Mouse (Mus musculus) intestine, postnatal 0 days (tissue): ENCODE measurements around the gene Sigmar1. TPM values are rescaled to one million over a fixed set of nuclear protein-coding genes. Genes with fewer than 3 reads are reported as not detected.

Experiments used
- ATAC-seq: fragments of 200-750 bp; cut with Nextera tagmentation; 2 replicates; pipeline ENCODE4 v1.8.0; 2017; ENCODE audit warnings: mild to moderate bottlenecking, moderate TSS enrichment, moderate library complexity
- H3K27ac ChIP-seq: fragments of 300-500 bp; sonication (generic); 2 replicates; pipeline ENCODE4 v1.5.1; 2014; ENCODE audit warnings: mild to moderate bottlenecking, low read depth, low read length, moderate library complexity
- H3K27me3 ChIP-seq: fragments of 300-500 bp; sonication (generic); replicated peaks from 2 replicates; pipeline ENCODE4 v1.6.1; 2014; ENCODE audit warnings: low read length, mixed read lengths; ENCODE audit not compliant: control insufficient read depth, insufficient read depth
- H3K36me3 ChIP-seq: fragments of 300-500 bp; sonication (generic); 2 replicates; pipeline ENCODE4 v1.6.1; 2014; ENCODE audit warnings: mild to moderate bottlenecking, moderate library complexity; ENCODE audit not compliant: control insufficient read depth, insufficient read depth
- H3K4me1 ChIP-seq: fragments of 300-500 bp; sonication (generic); replicated peaks from 2 replicates; pipeline ENCODE4 v1.6.1; 2014; ENCODE audit warnings: antibody characterized with exemption, low read length, mixed read lengths; ENCODE audit not compliant: control insufficient read depth, insufficient read depth
- H3K4me2 ChIP-seq: fragments of 300-500 bp; sonication (generic); replicated peaks from 2 replicates; pipeline ENCODE4 v1.6.1; 2014; ENCODE audit warnings: low read depth, mild to moderate bottlenecking, moderate library complexity
- H3K4me3 ChIP-seq: fragments of 300-500 bp; sonication (generic); 2 replicates; pipeline ENCODE4 v1.5.1; 2014; ENCODE audit warnings: low read depth, low read length
- H3K9ac ChIP-seq: fragments of 300-500 bp; sonication (generic); 2 replicates; pipeline ENCODE4 v1.6.1; 2014; ENCODE audit warnings: mild to moderate bottlenecking, low read depth, low read length
- H3K9me3 ChIP-seq: fragments of 300-500 bp; sonication (generic); 2 replicates; pipeline ENCODE4 v1.6.1; 2016; ENCODE audit warnings: mixed run types; ENCODE audit not compliant: control insufficient read depth
- CTCF ChIP-seq: sonication (generic); IDR thresholded peaks from 2 replicates; pipeline ENCODE4 v1.5.1; 2016; ENCODE audit warnings: low read depth, mild to moderate bottlenecking, control low read depth, antibody characterized with exemption, moderate library complexity
- WGBS: fragments of 180-500 bp; shearing (Covaris S2); extraction: QIAGEN DNeasy Blood & Tissue Kit; methylation state at CpG from one replicate; pipeline ENCODE4 v1.1.7; 2014; 5-methylcytosine and 5-hydroxymethylcytosine counted together
- polyA plus RNA-seq: library from polyadenylated mRNA; unstranded; fragments of >200 nt; fragmentation: Nextera tagmentation; extraction: Ambion mirVana; gene quantifications from 2 replicates; pipeline ENCODE4 v1.2.1, GENCODE M21; 2015

The Sigmar1 gene
- polyA plus RNA-seq, 1 experiment from 2014 or later = 50.6 TPM

DNA sequence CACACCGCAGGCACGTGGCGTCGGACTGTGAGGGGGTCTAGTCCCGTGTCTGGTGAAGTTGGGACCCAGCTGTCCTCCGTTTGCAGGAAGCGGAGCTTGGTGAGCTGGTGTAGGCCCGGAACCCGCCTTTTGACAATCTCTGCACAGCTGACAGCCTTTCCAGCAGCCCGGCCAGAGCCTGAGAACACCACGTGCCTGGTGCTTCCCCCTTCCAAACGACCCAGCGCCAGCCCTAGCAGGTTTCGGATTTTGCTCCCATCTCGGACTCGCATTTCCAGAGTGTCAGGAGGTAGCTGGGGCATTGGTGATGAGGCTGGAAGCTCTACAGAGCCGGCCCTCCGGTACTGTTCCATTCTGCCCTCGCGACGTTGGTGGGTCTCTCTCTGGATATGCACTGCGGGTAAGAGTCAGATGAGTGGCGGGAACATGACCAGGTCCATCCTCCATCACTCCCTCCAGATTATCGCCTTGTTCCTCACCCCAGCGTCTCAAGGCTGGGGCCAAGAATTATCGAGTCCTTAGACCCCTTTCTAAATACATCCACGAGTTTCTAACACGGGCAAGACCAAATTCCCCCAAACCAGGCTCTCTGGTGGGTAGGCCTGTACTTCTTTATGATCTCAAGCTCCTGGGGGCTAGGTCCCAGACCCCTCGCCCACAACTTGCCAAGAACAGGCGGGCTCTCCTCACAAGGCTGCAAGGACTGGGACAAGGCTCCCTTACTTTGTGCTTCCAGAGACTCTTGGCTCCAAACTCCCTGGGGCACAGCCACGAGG, 43.3 kb downstream of the Sigmar1 start:
- H3K36me3 ChIP-seq = peaks cover 15% of the 10 kb centered on the region
- H3K4me3 ChIP-seq = peak overlapping the region; percentile 85
- no peak for TF ChIP-seq CTCF
- no peaks in the 10 kb centered on the region for H3K9me3 ChIP-seq
- peak; percentile 6; the same call in 1 of the 2 replicates for ATAC-seq
- peak overlapping the region; percentile 67 for H3K4me2 ChIP-seq
- H3K4me1 ChIP-seq = peaks cover 4% of the 10 kb centered on the region; the same call in 1 of the 2 replicates
- H3K27me3 ChIP-seq = no peaks in the 10 kb centered on the region
- peak overlapping the region; percentile 82 for H3K9ac ChIP-seq
- 37% methylated on average over 31 of the region's 31 CpGs for WGBS
- H3K27ac ChIP-seq = peak overlapping the region; percentile 61; the same call in 1 of the 2 replicates

DNA sequence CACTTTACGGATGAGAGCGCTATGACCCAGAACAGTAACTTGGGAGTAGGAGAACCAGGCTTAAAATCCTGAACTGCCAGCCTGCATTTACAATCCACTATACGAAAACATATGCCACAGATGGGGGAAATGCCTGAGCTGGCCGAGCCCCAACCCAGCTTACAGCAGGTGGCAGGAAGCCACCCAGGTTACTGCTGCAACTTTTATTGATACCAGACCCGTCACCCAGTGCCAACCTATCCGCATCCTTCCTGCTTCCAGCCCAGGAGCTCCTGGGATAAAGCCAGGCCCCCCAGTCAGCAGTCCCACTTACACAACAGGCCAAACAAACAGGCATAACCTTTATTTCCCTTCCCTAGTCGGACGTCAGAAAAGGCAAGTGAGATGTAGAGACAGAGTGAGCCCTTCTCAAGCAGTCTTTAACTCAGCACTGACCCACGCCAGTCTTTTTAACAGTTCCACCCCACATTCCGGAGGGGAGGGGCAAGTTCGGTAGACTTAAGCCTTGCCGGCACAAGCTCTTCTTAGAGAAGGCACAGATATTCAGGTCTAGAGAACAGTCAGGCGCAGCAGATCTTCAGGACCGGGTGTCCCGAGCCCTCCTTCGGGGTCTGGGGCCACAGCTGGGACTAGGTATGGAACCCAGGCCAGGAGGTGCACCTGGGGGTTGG, 44.1 kb downstream of the Sigmar1 start:
- no peak for TF ChIP-seq CTCF
- 70% methylated on average over 16 of the region's 16 CpGs for WGBS
- peak overlapping the region; percentile 82 for H3K9ac ChIP-seq
- ATAC-seq = no peak
- H3K4me2 ChIP-seq = peak overlapping the region; percentile 67
- peak overlapping the region; percentile 85 for H3K4me3 ChIP-seq
- H3K4me1 ChIP-seq = peaks cover 4% of the 10 kb centered on the region; the same call in 1 of the 2 replicates
- H3K9me3 ChIP-seq = no peaks in the 10 kb centered on the region
- no peaks in the 10 kb centered on the region for H3K27me3 ChIP-seq
- H3K27ac ChIP-seq = no peak overlapping the region
- peaks cover 9% of the 10 kb centered on the region for H3K36me3 ChIP-seq

DNA sequence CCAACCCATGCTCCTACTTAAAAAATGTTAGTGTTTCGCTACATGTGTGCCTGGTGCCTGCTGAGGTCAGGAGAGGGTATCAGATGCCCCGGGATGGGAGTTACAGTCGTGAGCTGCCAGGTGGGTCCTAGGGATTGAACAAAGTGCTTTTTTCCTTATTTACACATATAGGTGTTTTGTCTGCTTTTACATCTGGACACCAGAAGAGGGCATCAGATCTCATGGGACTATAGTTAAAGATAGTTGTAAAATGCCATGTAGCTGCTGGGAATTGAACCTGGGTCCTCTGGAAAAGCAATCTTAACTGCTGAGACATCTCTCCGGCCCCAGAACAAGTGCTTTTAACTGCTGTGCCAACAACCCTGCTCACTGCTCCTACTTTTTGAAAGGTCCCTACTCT, 45.7 kb downstream of the Sigmar1 start:
- H3K4me1 ChIP-seq = peaks cover 4% of the 10 kb centered on the region; the same call in 1 of the 2 replicates
- TF ChIP-seq CTCF = peak; percentile 47
- no peaks in the 10 kb centered on the region for H3K36me3 ChIP-seq
- 64% methylated on average over 4 of the region's 4 CpGs for WGBS
- H3K4me3 ChIP-seq = no peak overlapping the region
- H3K27me3 ChIP-seq = no peaks in the 10 kb centered on the region
- H3K4me2 ChIP-seq = no peak overlapping the region
- ATAC-seq = no peak
- no peaks in the 10 kb centered on the region for H3K9me3 ChIP-seq
- H3K9ac ChIP-seq = no peak overlapping the region
- no peak overlapping the region for H3K27ac ChIP-seq

DNA sequence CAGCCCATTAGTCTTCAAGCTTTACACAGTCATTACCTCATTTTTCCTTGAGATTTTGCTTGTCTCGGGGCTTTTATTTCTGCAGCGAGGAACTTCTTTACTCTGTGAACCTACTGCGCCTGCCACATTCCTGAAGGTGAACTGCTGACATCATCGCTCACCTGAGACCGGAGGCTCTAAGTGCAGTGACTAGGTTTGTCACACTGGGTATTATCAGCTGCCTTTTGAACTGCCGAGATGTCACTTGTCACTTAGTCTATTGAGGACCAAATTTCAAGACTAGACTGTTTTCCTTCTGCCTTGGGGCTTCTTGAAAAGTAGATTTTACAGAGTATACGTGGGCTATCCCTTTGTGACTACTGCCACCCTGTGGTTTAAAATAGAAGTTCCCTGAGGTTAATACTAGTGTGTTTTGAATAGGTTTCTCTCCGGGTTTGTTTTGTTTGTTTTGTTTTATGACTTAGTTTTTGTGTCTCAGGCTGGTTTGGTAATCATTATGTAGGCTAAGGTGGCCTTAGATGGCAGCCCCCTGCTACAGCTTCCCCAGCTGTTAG, 47.7 kb downstream of the Sigmar1 start:
- Histone ChIP-seq H3K27ac (no peak overlapping the region; the same call in none of the 2 replicates), H3K27me3 (no peaks in the 10 kb centered on the region), H3K9ac (no peak overlapping the region), H3K4me2 (peak overlapping the region; percentile 43), H3K9me3 (no peaks in the 10 kb centered on the region), H3K4me3 (no peak overlapping the region), H3K4me1 (peaks cover 4% of the 10 kb centered on the region; the same call in 1 of the 2 replicates), H3K36me3 (no peaks in the 10 kb centered on the region)
- peak; percentile 79 for TF ChIP-seq CTCF
- WGBS = 21% methylated on average over 8 of the region's 8 CpGs
- ATAC-seq = peak; percentile 68

DNA sequence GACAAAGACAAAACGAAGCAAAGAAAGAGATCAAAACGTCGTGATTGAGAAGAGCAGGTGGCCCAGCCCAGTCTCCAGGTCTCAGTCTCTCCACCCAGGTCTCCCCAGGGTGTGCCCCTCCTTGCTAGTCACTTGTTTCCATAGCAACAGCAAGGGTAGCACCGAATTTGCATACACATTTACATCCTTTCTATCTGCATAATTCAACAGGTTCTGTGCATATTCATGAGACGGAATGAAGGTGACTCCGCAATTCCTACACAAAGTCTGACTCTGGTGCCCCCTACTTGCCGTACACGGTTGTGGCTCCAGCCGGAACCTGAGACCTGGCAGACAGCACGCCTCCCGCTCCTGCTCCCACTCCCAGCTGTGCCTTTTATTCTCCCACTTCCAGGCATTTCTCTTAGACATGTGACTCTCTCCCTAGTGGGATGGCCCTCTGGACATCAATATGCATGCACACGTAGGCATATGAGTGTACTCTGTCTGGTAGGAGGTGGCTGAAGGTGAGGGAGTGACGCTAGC, 48.9 kb downstream of the Sigmar1 start:
- WGBS = 7% methylated on average over 13 of the region's 13 CpGs
- Histone ChIP-seq H3K4me3 (no peak overlapping the region), H3K27ac (no peak overlapping the region), H3K27me3 (no peaks in the 10 kb centered on the region), H3K4me2 (peak overlapping the region; percentile 43), H3K36me3 (no peaks in the 10 kb centered on the region), H3K4me1 (peaks cover 1% of the 10 kb centered on the region; the same call in 1 of the 2 replicates), H3K9me3 (no peaks in the 10 kb centered on the region), H3K9ac (no peak overlapping the region)
- TF ChIP-seq CTCF = peak; percentile 83
- ATAC-seq = peak; percentile 64
